Mouse (Mus musculus) G1E (cell line): ENCODE results near the gene Mpeg1. TPM values are rescaled to one million over a fixed set of nuclear protein-coding genes. Genes with fewer than 3 reads are reported as not detected.

ENCODE experiments used
- ATAC-seq: 2 replicates; pipeline ENCODE4 v1.8.0; 2016; ENCODE audit warnings: mild to moderate bottlenecking; ENCODE audit not compliant: insufficient number of reproducible peaks, poor library complexity, low FRiP score, severe bottlenecking; ENCODE audit errors: extremely low read depth
- DNase-seq: peaks from one replicate; pipeline ENCODE4 v3.0.0; 2012; ENCODE audit warnings: low spot score
- H3K27me3 ChIP-seq: 2 replicates; pipeline ENCODE4 v1.6.1; 2012; ENCODE audit warnings: mild to moderate bottlenecking, low read length, inconsistent platforms; ENCODE audit not compliant: insufficient read depth
- H3K36me3 ChIP-seq: replicated peaks from 2 replicates; pipeline ENCODE3; 2012; ENCODE audit warnings: mild to moderate bottlenecking, inconsistent platforms
- H3K4me1 ChIP-seq: 2 replicates; pipeline ENCODE4 v1.6.1; 2012; ENCODE audit warnings: low read depth, low read length, inconsistent platforms, mixed read lengths; ENCODE audit not compliant: insufficient read depth
- H3K4me3 ChIP-seq: 2 replicates; pipeline ENCODE4 v1.5.1; 2012; ENCODE audit warnings: low read depth, mild to moderate bottlenecking, inconsistent platforms, low read length, moderate library complexity, mixed read lengths
- H3K9me3 ChIP-seq: replicated peaks from 2 replicates; pipeline ENCODE4 v1.6.1; 2012; ENCODE audit warnings: inconsistent platforms
- CTCF ChIP-seq: IDR thresholded peaks from 2 replicates; pipeline ENCODE4 v1.5.1; 2012; ENCODE audit warnings: low read depth, low read length, inconsistent platforms, mixed read lengths
- GATA1 ChIP-seq: IDR thresholded peaks from 2 replicates; pipeline ENCODE4 v1.6.1; 2012; ENCODE audit warnings: borderline replicate concordance, low read length, inconsistent platforms, mixed read lengths
- GATA2 ChIP-seq: IDR thresholded peaks from 2 replicates; pipeline ENCODE4 v1.6.1; 2012; ENCODE audit warnings: low read depth, low read length, inconsistent platforms, borderline replicate concordance
- POLR2AphosphoS5 ChIP-seq: IDR thresholded peaks from 2 replicates; pipeline ENCODE4 v1.6.1; 2012; ENCODE audit warnings: low read depth, low read length, inconsistent platforms; ENCODE audit not compliant: insufficient replicate concordance
- TAL1 ChIP-seq: conservative IDR thresholded peaks from 2 replicates; pipeline ENCODE4 v1.6.1; 2012; ENCODE audit warnings: low read depth, low read length, inconsistent platforms, mixed read lengths
- polyA plus RNA-seq: library from polyadenylated mRNA; stranded (reverse); fragments of >175 nt; gene quantifications from 2 replicates; pipeline ENCODE4 v1.2.3, GENCODE M21; 2012
- total RNA-seq, 2 experiments: library from RNA; stranded (forward) in 1 of 2; stranded (reverse) in 1 of 2; fragments of 200-1000 nt in 1 of 2; fragments of >200 nt in 1 of 2; fragmentation: Nextera tagmentation in 1 of 2; gene quantifications; 2 replicates each; pipeline ENCODE4 v1.2.3; 2014 to 2017

The Mpeg1 gene
- total and polyA plus RNA-seq, 3 experiments: 0.22 TPM; not detected in 2

GRCm38 (mm10) chr19:12498941-12499340 lies 38.4 kb downstream of the Mpeg1 start:
- Histone ChIP-seq H3K4me3 (no peak overlapping the region), H3K4me1 (no peaks in the 10 kb centered on the region; the same call in 1 of the 2 replicates), H3K27me3 (no peaks in the 10 kb centered on the region), H3K9me3 (peaks cover 13% of the 10 kb centered on the region), H3K36me3 (no peaks in the 10 kb centered on the region)
- DNase-seq (no peak), ATAC-seq (no peak)
- TF ChIP-seq GATA1: no peak
- no peak for TF ChIP-seq GATA2
- no peak for TF ChIP-seq CTCF

GRCm38 (mm10) chr19:12499485-12499884 lies 38.9 kb downstream of the Mpeg1 start:
- H3K27me3 ChIP-seq: no peaks in the 10 kb centered on the region
- H3K4me3 ChIP-seq: no peak overlapping the region
- TF ChIP-seq POLR2AphosphoS5 (no peak), TAL1 (no peak), GATA1 (no peak), CTCF (no peak), GATA2 (no peak)
- H3K4me1 ChIP-seq: no peaks in the 10 kb centered on the region
- ATAC-seq: no peak
- peaks cover 13% of the 10 kb centered on the region for H3K9me3 ChIP-seq
- no peak for DNase-seq
- no peaks in the 10 kb centered on the region for H3K36me3 ChIP-seq

- Histone ChIP-seq H3K4me1 (no peaks in the 10 kb centered on the region), H3K36me3 (no peaks in the 10 kb centered on the region), H3K4me3 (no peak overlapping the region), H3K9me3 (peaks cover 13% of the 10 kb centered on the region), H3K27me3 (no peaks in the 10 kb centered on the region)
- DNase-seq (no peak), ATAC-seq (no peak)
- TF ChIP-seq GATA2: no peak
- TF ChIP-seq POLR2AphosphoS5: no peak
- no peak for TF ChIP-seq TAL1
Observed at GRCm38 (mm10) chr19:12500124-12500523, 39.5 kb downstream of the Mpeg1 start.

- H3K4me1 ChIP-seq: no peaks in the 10 kb centered on the region
- TF ChIP-seq GATA1 (no peak), POLR2AphosphoS5 (no peak), CTCF (no peak), GATA2 (no peak), TAL1 (no peak)
- peaks cover 13% of the 10 kb centered on the region for H3K9me3 ChIP-seq
- H3K4me3 ChIP-seq: no peak overlapping the region
- no peaks in the 10 kb centered on the region for H3K36me3 ChIP-seq
- DNase-seq: no peak
- H3K27me3 ChIP-seq: no peaks in the 10 kb centered on the region
- no peak for ATAC-seq
Observed at GRCm38 (mm10) chr19:12500881-12501311, 40.3 kb downstream of the Mpeg1 start.

- Histone ChIP-seq H3K4me3 (no peak within 1 kb of the TSS), H3K9me3 (peaks cover 13% of the 10 kb centered on the region), H3K27me3 (no peaks in the 10 kb centered on the region), H3K4me1 (no peaks in the 10 kb centered on the region), H3K36me3 (no peaks in the 10 kb centered on the region)
- no peak for DNase-seq
- no peak for ATAC-seq
- no peak for TF ChIP-seq TAL1
- no peak for TF ChIP-seq CTCF
- TF ChIP-seq POLR2AphosphoS5: no peak
- TF ChIP-seq GATA2: no peak
- TF ChIP-seq GATA1: no peak
Observed at GRCm38 (mm10) chr19:12501370-12502347, 41.1 kb downstream of the Mpeg1 start, which contains the start of gene Dtx4. Gene Dtx4, minus strand, starts transcription at chr19:12501454.

GRCm38 (mm10) chr19:12502756-12503155 lies 42.2 kb downstream of the Mpeg1 start:
- TF ChIP-seq GATA1 (no peak), CTCF (no peak)
- DNase-seq: no peak
- Histone ChIP-seq H3K36me3 (no peaks in the 10 kb centered on the region), H3K4me3 (no peak overlapping the region), H3K27me3 (no peaks in the 10 kb centered on the region), H3K4me1 (no peaks in the 10 kb centered on the region), H3K9me3 (peaks cover 13% of the 10 kb centered on the region)
- ATAC-seq: no peak
